In genomic region chr19:3447348-3447747, GRCm38 (mm10) we compare ENCODE assay signal across 28 mouse cellular contexts. TPM values are rescaled to one million over a fixed set of nuclear protein-coding genes. Genes with fewer than 3 reads are reported as not detected.
DNase-seq lines count a peak whose midpoint lies in the region; ATAC-seq and TF ChIP-seq lines count a peak whose summit lies in the region.
"Had no signal": no experiment of that assay in that cellular context is flagged by ENCODE, and none has a peak within 500 bp of the region (broad histone marks: within the 10 kb centered on the region; RNA-seq: fewer than 3 reads in every experiment).

No protein-coding gene starts in this region.

- H3K4me2 ChIP-seq in hindbrain, postnatal 0 days (ENCODE audit: low read depth, low read length) = no peak overlapping the region
- H3K4me2 ChIP-seq in hindbrain, embryonic 16.5 days (ENCODE audit: low read length) = no peak overlapping the region
- no peak overlapping the region for H3K4me2 ChIP-seq in lung, postnatal 0 days (replicated peaks; ENCODE audit: low read depth, low read length)
- H3K4me2 ChIP-seq in midbrain, embryonic 11.5 days = no peak overlapping the region
- H3K4me2 ChIP-seq: heart, embryonic 15.5 days; hindbrain, embryonic 14.5 days; limb, embryonic 13.5 days; liver, embryonic 15.5 days had no signal

- H3K9ac ChIP-seq in hindbrain, postnatal 0 days (replicated peaks; ENCODE audit: low read length) = no peak overlapping the region
- no peak overlapping the region for H3K9ac ChIP-seq in hindbrain, embryonic 16.5 days (ENCODE audit: low read depth, low read length)
- no peak overlapping the region for H3K9ac ChIP-seq in lung, postnatal 0 days (replicated peaks; ENCODE audit: low read depth)
- H3K9ac ChIP-seq in ES-E14 (ENCODE audit: insufficient read depth, low read depth, low read length, poor library complexity, severe bottlenecking) = no peak overlapping the region
- H3K9ac ChIP-seq in midbrain, embryonic 11.5 days (ENCODE audit: low read length) = no peak overlapping the region
- H3K9ac ChIP-seq: heart, embryonic 15.5 days; hindbrain, embryonic 14.5 days; limb, embryonic 13.5 days; liver, embryonic 15.5 days had no signal

- no peak overlapping the region for H3K4me3 ChIP-seq in hindbrain, postnatal 0 days (ENCODE audit: low read length)
- H3K4me3 ChIP-seq in hindbrain, embryonic 16.5 days (ENCODE audit: low read length) = no peak overlapping the region
- no peak overlapping the region for H3K4me3 ChIP-seq in lung, postnatal 0 days (ENCODE audit: low read depth, low read length)
- H3K4me3 ChIP-seq in ES-E14 (ENCODE audit: insufficient read depth in 1 of 2, low read depth in 1 of 2, low read length in 2 of 2, poor library complexity in 1 of 2, severe bottlenecking in 1 of 2) = no peak overlapping the region
- no peak overlapping the region for H3K4me3 ChIP-seq in midbrain, embryonic 11.5 days (ENCODE audit: low read depth, low read length)
- H3K4me3 ChIP-seq: heart, embryonic 15.5 days; limb, embryonic 13.5 days; liver, embryonic 15.5 days; megakaryocyte, embryonic 14.5 days had no signal

- TF ChIP-seq CTCF in hindbrain, postnatal 0 days (IDR thresholded peaks at IDR 0.05; ENCODE audit: low read depth) = peak; percentile 36
- peak; percentile 19 for TF ChIP-seq CTCF in lung, postnatal 0 days (IDR thresholded peaks at IDR 0.05)

- in situ Hi-C loops in ES-E14 (cut with MboI; ENCODE audit: low sequenced_read_pairs in 2 of 2, unreplicated experiment in 2 of 2) = no loop called here

- H3K9me3 ChIP-seq in hindbrain, postnatal 0 days (ENCODE audit: low read length) = no peaks in the 10 kb centered on the region
- H3K9me3 ChIP-seq in hindbrain, embryonic 16.5 days (ENCODE audit: control insufficient read depth, low read length) = no peaks in the 10 kb centered on the region
- H3K9me3 ChIP-seq in lung, postnatal 0 days (ENCODE audit: low read length) = no peaks in the 10 kb centered on the region
- H3K9me3 ChIP-seq in ES-E14 (ENCODE audit: control insufficient read depth, insufficient read depth, low read depth, low read length) = no peaks in the 10 kb centered on the region
- no peaks in the 10 kb centered on the region for H3K9me3 ChIP-seq in midbrain, embryonic 11.5 days (ENCODE audit: control insufficient read depth, low read length)
- H3K9me3 ChIP-seq: heart, embryonic 15.5 days; limb, embryonic 13.5 days; liver, embryonic 15.5 days had no signal

- H3K27me3 ChIP-seq in hindbrain, postnatal 0 days (ENCODE audit: insufficient read depth, low read length) = no peaks in the 10 kb centered on the region
- H3K27me3 ChIP-seq in hindbrain, embryonic 16.5 days (replicated peaks; ENCODE audit: control insufficient read depth, insufficient read depth, low read length) = no peaks in the 10 kb centered on the region
- H3K27me3 ChIP-seq in lung, postnatal 0 days (replicated peaks; ENCODE audit: insufficient read depth, low read length) = no peaks in the 10 kb centered on the region
- H3K27me3 ChIP-seq in midbrain, embryonic 11.5 days (ENCODE audit: control insufficient read depth, insufficient read depth, low read length) = no peaks in the 10 kb centered on the region
- H3K27me3 ChIP-seq: heart, embryonic 15.5 days; limb, embryonic 13.5 days; liver, embryonic 15.5 days had no signal

- TF ChIP-seq EP300 in lung, postnatal 0 days (IDR thresholded peaks at IDR 0.05) = no peak

- H3K4me1 ChIP-seq in hindbrain, postnatal 0 days (ENCODE audit: insufficient read depth, low read length) = no peaks in the 10 kb centered on the region
- H3K4me1 ChIP-seq in hindbrain, embryonic 16.5 days (ENCODE audit: control insufficient read depth, insufficient read depth, low read depth, low read length) = peaks cover 5% of the 10 kb centered on the region
- peaks cover 4% of the 10 kb centered on the region; the same call in 1 of the 2 replicates for H3K4me1 ChIP-seq in lung, postnatal 0 days (ENCODE audit: insufficient read depth, low read depth, low read length)
- peaks cover 0 to 2% of the 10 kb centered on the region in 2 experiments; a peak in 1 of 4 replicates for H3K4me1 ChIP-seq in ES-E14 (ENCODE audit: control insufficient read depth in 2 of 2, insufficient read depth in 2 of 2, low read length in 2 of 2, poor library complexity in 1 of 2)
- no peaks in the 10 kb centered on the region for H3K4me1 ChIP-seq in midbrain, embryonic 11.5 days (ENCODE audit: control insufficient read depth, insufficient read depth, low read length)
- H3K4me1 ChIP-seq: liver, embryonic 15.5 days had no signal

- ATAC-seq in hindbrain, postnatal 0 days = no peak
- ATAC-seq in hindbrain, embryonic 16.5 days = no peak
- no peak for ATAC-seq in lung, postnatal 0 days
- no peak for ATAC-seq in activated CD4-positive, CD25-positive, alpha-beta regulatory T cell, adult 4 months
- no peak for ATAC-seq in midbrain, embryonic 11.5 days (ENCODE audit: low FRiP score)
- ATAC-seq: midbrain, embryonic 16.5 days; Patski had no signal

- no peak overlapping the region for H3K27ac ChIP-seq in hindbrain, postnatal 0 days
- H3K27ac ChIP-seq in hindbrain, embryonic 16.5 days (ENCODE audit: low read depth, low read length) = no peak overlapping the region
- no peak overlapping the region for H3K27ac ChIP-seq in lung, postnatal 0 days (ENCODE audit: low read length)
- no peak overlapping the region for H3K27ac ChIP-seq in ES-E14 (ENCODE audit: insufficient read depth, low read depth, low read length, poor library complexity, severe bottlenecking)
- no peak overlapping the region for H3K27ac ChIP-seq in midbrain, embryonic 11.5 days (ENCODE audit: low read depth, low read length)
- H3K27ac ChIP-seq: heart, embryonic 15.5 days; hindbrain, embryonic 14.5 days; limb, embryonic 13.5 days; liver, embryonic 15.5 days had no signal

- WGBS in hindbrain, postnatal 0 days = 85% methylated on average over 3 of the region's 3 CpGs
- 79% methylated on average over 3 of the region's 3 CpGs for WGBS in hindbrain, embryonic 16.5 days
- 65% methylated on average over 2 of the region's 3 CpGs for WGBS in lung, postnatal 0 days
- 74% methylated on average over 3 of the region's 3 CpGs for WGBS in midbrain, embryonic 11.5 days

- no peaks in the 10 kb centered on the region for H3K36me3 ChIP-seq in hindbrain, postnatal 0 days (ENCODE audit: insufficient read depth, low read length)
- H3K36me3 ChIP-seq in hindbrain, embryonic 16.5 days (ENCODE audit: control insufficient read depth, insufficient read depth, low read length) = no peaks in the 10 kb centered on the region
- H3K36me3 ChIP-seq in lung, postnatal 0 days (ENCODE audit: insufficient read depth, low read length) = no peaks in the 10 kb centered on the region
- no peaks in the 10 kb centered on the region for H3K36me3 ChIP-seq in ES-E14 (ENCODE audit: control insufficient read depth, insufficient read depth, low read length, poor library complexity, severe bottlenecking)
- H3K36me3 ChIP-seq in midbrain, embryonic 11.5 days (ENCODE audit: control insufficient read depth, insufficient read depth, low read length) = no peaks in the 10 kb centered on the region
- H3K36me3 ChIP-seq: heart, embryonic 15.5 days; limb, embryonic 13.5 days; liver, embryonic 15.5 days had no signal

- DNase-seq in hindbrain, postnatal 0 days (ENCODE audit: low spot score) = no peak
- DNase-seq in lung, postnatal 0 days (ENCODE audit: low spot score) = no peak
- no peak for DNase-seq in lung, adult 18-20 months
- DNase-seq in ES-E14 (ENCODE audit: low read depth, low spot score) = peak; percentile 28
- peak; percentile 18 for DNase-seq in induced T-regulatory cell, adult 2 months (ENCODE audit: low read depth)
- no peak for DNase-seq in midbrain, embryonic 11.5 days (ENCODE audit: low spot score, missing footprints)
- DNase-seq: adrenal gland, postnatal 10 days; cerebellum, adult 9-11 months; gastrocnemius, postnatal 36 days; heart, postnatal 4 days; kidney, adult 11 months; layer of hippocampus, adult 9-11 months; right cerebral cortex, adult 18-20 months; right cerebral cortex, postnatal 4 days; thymus, adult 2 months; thymus, postnatal 4 days had no signal

TF ChIP-seq in ES-E14, 5 proteins besides CTCF, POLR2A, EP300 and RAD21:
- TF ChIP-seq ZC3H11A (IDR thresholded peaks at IDR 0.05; ENCODE audit: borderline replicate concordance, low read depth, low read length) (no peak), MAFK (IDR thresholded peaks at IDR 0.05; ENCODE audit: insufficient read depth, low read depth, low read length) (no peak), ZNF384 (IDR thresholded peaks at IDR 0.05; ENCODE audit: low read depth, low read length) (no peak)
TF ChIP-seq in ES-E14: peak in this region for 0.

RNA-seq across cellular contexts. Expression of gene Gal, which starts 33.0 kb away (rescaled TPM):
- 0.75 and 3.7 TPM in 2 replicates for total RNA-seq in hindbrain, postnatal 0 days (2014; rRNA removed)
- polyA plus RNA-seq in hindbrain, postnatal 0 days (2015; fragmentation: Nextera tagmentation; extraction: Ambion mirVana) = 29.4 and 40.6 TPM in 2 replicates
- 24.3 and 25.3 TPM in 2 replicates for polyA plus RNA-seq in hindbrain, embryonic 16.5 days (2015; fragmentation: Nextera tagmentation; extraction: Ambion mirVana)
- polyA plus RNA-seq in lung, postnatal 0 days (2015; fragmentation: Nextera tagmentation; extraction: Ambion mirVana) = 5.0 and 8.7 TPM in 2 replicates
- 0.27 and 0.95 TPM in 2 replicates for total RNA-seq in ES-E14 (2012; rRNA removed)
- polyA plus RNA-seq in activated CD4-positive, CD25-positive, alpha-beta regulatory T cell, adult 4 months (2017; shearing (Covaris generic)) = 1 to 10 TPM in 1 of 2 experiments, not detected in 1; 2.1 TPM
- 1.5 and 2.5 TPM in 2 replicates for polyA plus RNA-seq in midbrain, embryonic 11.5 days (2014; fragmentation: Nextera tagmentation; extraction: Ambion mirVana)
- total RNA-seq: common myeloid progenitor, adult 5-6 weeks; heart, adult 8-10 months; left cerebral cortex, adult 18-20 months had no signal
- polyA plus RNA-seq: Patski had no signal

RNA-seq across cellular contexts. Expression of gene Tesmin, which starts 58.7 kb away (rescaled TPM):
- 1.3 and 1.5 TPM in 2 replicates for total RNA-seq in hindbrain, postnatal 0 days (2014; rRNA removed)
- 0.97 and 1.1 TPM in 2 replicates for polyA plus RNA-seq in hindbrain, postnatal 0 days (2015; fragmentation: Nextera tagmentation; extraction: Ambion mirVana)
- 0.36 and 0.44 TPM in 2 replicates for polyA plus RNA-seq in hindbrain, embryonic 16.5 days (2015; fragmentation: Nextera tagmentation; extraction: Ambion mirVana)
- polyA plus RNA-seq in lung, postnatal 0 days (2015; fragmentation: Nextera tagmentation; extraction: Ambion mirVana) = 0.52 and 0.68 TPM in 2 replicates
- total RNA-seq in ES-E14 (2012; rRNA removed) = 1.6 and 3.1 TPM in 2 replicates
- not detected for polyA plus RNA-seq in activated CD4-positive, CD25-positive, alpha-beta regulatory T cell, adult 4 months (2017; shearing (Covaris generic))
- 0.17 and 0.23 TPM in 2 replicates for polyA plus RNA-seq in midbrain, embryonic 11.5 days (2014; fragmentation: Nextera tagmentation; extraction: Ambion mirVana)

Comparison
In these comparisons a context has a peak if more than half of its experiments do, and no peak if none do; other contexts are left out.
1. DNase-seq: peak in ES-E14 (single experiment) and induced T-regulatory cell, adult 2 months (single experiment); none in hindbrain, postnatal 0 days (single experiment), lung, postnatal 0 days (single experiment), lung, adult 18-20 months (0 of 2) and midbrain, embryonic 11.5 days (single experiment).